In the genomic region with DNA sequence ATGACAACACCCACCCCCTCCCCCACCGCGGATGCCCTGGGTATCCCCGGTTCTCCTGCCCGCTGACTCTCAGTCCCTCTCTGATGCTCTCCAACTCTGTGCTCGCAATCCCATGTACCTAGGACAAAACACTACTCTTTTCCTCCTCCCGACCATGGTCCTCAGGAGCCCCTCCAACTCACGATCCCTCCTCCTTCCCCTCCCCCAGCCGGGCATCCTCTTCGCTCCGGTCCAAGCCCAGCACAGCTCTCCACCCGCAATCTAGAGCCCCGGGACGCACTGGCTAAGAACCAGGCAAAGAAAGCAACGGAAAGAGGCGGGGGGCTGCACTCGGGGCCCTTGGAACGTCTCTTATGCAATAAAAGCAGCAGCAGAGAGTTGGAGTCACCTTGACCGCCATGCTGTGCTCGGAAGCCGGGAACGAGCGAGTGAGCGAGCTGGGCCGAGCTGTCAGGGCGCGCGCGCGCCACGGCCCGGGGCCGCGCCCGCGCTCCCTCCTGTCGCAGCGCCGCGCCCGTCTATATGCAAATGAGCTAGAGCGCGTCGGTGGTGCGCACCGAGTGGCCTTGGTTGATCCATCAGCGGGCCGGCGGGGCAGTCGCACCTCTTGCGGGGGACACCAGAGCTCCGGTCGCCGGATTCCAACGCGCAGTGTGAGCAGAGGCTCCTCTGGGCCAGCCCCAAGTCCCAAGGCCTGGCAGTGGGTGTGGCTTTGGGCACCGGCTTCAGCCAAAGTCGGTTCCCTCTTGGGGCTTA, we compare ENCODE assay signal across 8 mouse cellular contexts. TPM values are rescaled to one million over a fixed set of nuclear protein-coding genes. Genes with fewer than 3 reads are reported as not detected.
DNase-seq lines count a peak whose midpoint lies in the region; ATAC-seq and TF ChIP-seq lines count a peak whose summit lies in the region.

Gene Slc25a12, minus strand, starts transcription at position 625 of the 756 bp plus-strand sequence.

- H3K9ac ChIP-seq in forebrain, embryonic 16.5 days (replicated peaks; ENCODE audit: low read depth, low read length): peak within 1 kb of the TSS; percentile 77
- H3K9ac ChIP-seq in neural tube, embryonic 15.5 days (replicated peaks): peak within 1 kb of the TSS; percentile 82

- ATAC-seq in G1E (ENCODE audit: extremely low read depth, insufficient number of reproducible peaks, low FRiP score, poor library complexity, severe bottlenecking): peak; percentile 82
- peak; percentile 94 for ATAC-seq in forebrain, embryonic 16.5 days
- ATAC-seq in neural tube, embryonic 15.5 days (ENCODE audit: low FRiP score): peak; percentile 96

- H3K4me3 ChIP-seq in G1E (ENCODE audit: low read depth, low read length): peak within 1 kb of the TSS; percentile 85
- H3K4me3 ChIP-seq in forebrain, embryonic 16.5 days (replicated peaks; ENCODE audit: low read length): peak within 1 kb of the TSS; percentile 94
- H3K4me3 ChIP-seq in lung, adult 2 months (replicated peaks; ENCODE audit: extremely low read depth, low read depth, low read length): peak within 1 kb of the TSS; percentile 91
- peak within 1 kb of the TSS; percentile 82 for H3K4me3 ChIP-seq in neural tube, embryonic 15.5 days (replicated peaks)

- H3K9me3 ChIP-seq in G1E (replicated peaks): no peaks in the 10 kb centered on the region
- H3K9me3 ChIP-seq in forebrain, embryonic 16.5 days (ENCODE audit: control insufficient read depth, low read length): no peaks in the 10 kb centered on the region
- H3K9me3 ChIP-seq in neural tube, embryonic 15.5 days (replicated peaks): no peaks in the 10 kb centered on the region

- H3K4me1 ChIP-seq in G1E (ENCODE audit: insufficient read depth, low read depth, low read length): peaks cover 17% of the 10 kb centered on the region
- H3K4me1 ChIP-seq in forebrain, embryonic 16.5 days (replicated peaks; ENCODE audit: control insufficient read depth, insufficient read depth, low read length): peaks cover 22% of the 10 kb centered on the region
- H3K4me1 ChIP-seq in lung, adult 2 months (ENCODE audit: control insufficient read depth, insufficient read depth, low read length): peaks cover 3% of the 10 kb centered on the region
- H3K4me1 ChIP-seq in neural tube, embryonic 15.5 days: peaks cover 23% of the 10 kb centered on the region

- H3K27ac ChIP-seq in forebrain, embryonic 16.5 days (ENCODE audit: low read length): peak within 1 kb of the TSS; percentile 87
- H3K27ac ChIP-seq in neural tube, embryonic 15.5 days (replicated peaks): peak within 1 kb of the TSS; percentile 92

- no peaks in the 10 kb centered on the region for H3K27me3 ChIP-seq in G1E (ENCODE audit: insufficient read depth, low read length)
- no peaks in the 10 kb centered on the region for H3K27me3 ChIP-seq in forebrain, embryonic 16.5 days (replicated peaks; ENCODE audit: control insufficient read depth, insufficient read depth, low read length)
- no peaks in the 10 kb centered on the region for H3K27me3 ChIP-seq in neural tube, embryonic 15.5 days (replicated peaks)

- no peak for TF ChIP-seq CTCF in G1E (IDR thresholded peaks at IDR 0.05; ENCODE audit: low read depth, low read length)
- no peak for TF ChIP-seq CTCF in lung, adult 2 months (IDR thresholded peaks at IDR 0.05; ENCODE audit: insufficient read depth, low read length)

- DNase-seq in G1E (ENCODE audit: low spot score): peak; percentile 87
- DNase-seq in cerebellum, adult 18-20 months: peak; percentile 84
- DNase-seq in heart, postnatal 25 days (ENCODE audit: low spot score): peak; percentile 74
- peak; percentile 55 to 79 for DNase-seq in layer of hippocampus, adult 18-20 months (ENCODE audit: low spot score in 2 of 2)
- DNase-seq in lung, adult 2 months: peak; percentile 80
- DNase-seq in testis, postnatal 14 days (ENCODE audit: low spot score): peak; percentile 66

- WGBS in forebrain, embryonic 16.5 days: under 1% methylated on average over 57 of the region's 57 CpGs
- under 1% methylated on average over 57 of the region's 57 CpGs for WGBS in lung, adult 2 months
- under 1% methylated on average over 57 of the region's 57 CpGs for WGBS in neural tube, embryonic 15.5 days

- peak within 1 kb of the TSS; percentile 70 for H3K4me2 ChIP-seq in forebrain, embryonic 16.5 days (ENCODE audit: low read length)
- H3K4me2 ChIP-seq in neural tube, embryonic 15.5 days: peak within 1 kb of the TSS; percentile 71

- TF ChIP-seq POLR2A in lung, adult 2 months (IDR thresholded peaks at IDR 0.05; ENCODE audit: borderline replicate concordance, extremely low read depth, low read depth, low read length): peak; percentile 64; the same call in 1 of the 2 replicates

- H3K36me3 ChIP-seq in G1E (replicated peaks): peaks cover 13% of the 10 kb centered on the region
- H3K36me3 ChIP-seq in forebrain, embryonic 16.5 days (ENCODE audit: control insufficient read depth, insufficient read depth): no peaks in the 10 kb centered on the region
- H3K36me3 ChIP-seq in neural tube, embryonic 15.5 days: peaks cover under 1% of the 10 kb centered on the region; the same call in 1 of the 2 replicates

- intact Hi-C loops in heart, postnatal 25 days (cut with DNase I): no loop called here

RNA-seq across cellular contexts. Expression of gene Slc25a12, which starts in this region (rescaled TPM):
- total RNA-seq in G1E (2014; fragmentation: Nextera tagmentation) (35.8 and 39.3 TPM in 2 replicates), G1E (2017) (51.6 and 58.3 TPM in 2 replicates)
- 6.0 and 12.2 TPM in 2 replicates for polyA plus RNA-seq in G1E (2012)
- polyA plus RNA-seq in forebrain, embryonic 16.5 days (2015; fragmentation: Nextera tagmentation; extraction: Ambion mirVana): 79.6 and 86.7 TPM in 2 replicates
- 100 to 1,000 TPM; 264 to 279 TPM for total RNA-seq in heart, postnatal 25 days (2021)
- 100 to 1,000 TPM; 150 to 164 TPM for total RNA-seq in layer of hippocampus, adult 18-20 months (2021)
- 19.6 and 32.0 TPM in 2 replicates for polyA plus RNA-seq in lung, adult 2 months (2012; rRNA removed)
- polyA plus RNA-seq in neural tube, embryonic 15.5 days (2015; fragmentation: Nextera tagmentation; extraction: Ambion mirVana): 109 and 119 TPM in 2 replicates

Comparison
In these comparisons a context has a peak if more than half of its experiments do, and no peak if none do; other contexts are left out.
1. Peak in every context shown above with its lines: DNase-seq, ATAC-seq, H3K4me3 ChIP-seq and H3K27ac ChIP-seq.